Mouse (Mus musculus) MEL (cell line): ENCODE results near the gene Trim62. TPM values are rescaled to one million over a fixed set of nuclear protein-coding genes. Genes with fewer than 3 reads are reported as not detected.
A peak's percentile ranks its signal among the peaks of the same experiment; 100 is the strongest.
"Not testable (repeated sequence)": the region's sequence is repeated elsewhere in the genome, so short reads cannot be mapped to it uniquely, and the experiment has no call there.

Experiments
- DNase-seq: peaks from one replicate; pipeline ENCODE4 v3.0.0; 2011; ENCODE audit warnings: low read depth, low spot score
- H3K27ac ChIP-seq: 2 replicates; pipeline ENCODE4 v1.5.1; 2012; ENCODE audit warnings: low read depth, mild to moderate bottlenecking, control low read depth, low read length, moderate library complexity; ENCODE audit not compliant: control insufficient read depth
- H3K27me3 ChIP-seq, 2 experiments: fragments of 150-350 bp in 1 of 2; sonication (generic) in 1 of 2; 2 replicates each; pipeline ENCODE4 v1.6.1; 2012; ENCODE audit warnings: low read length in 2 of 2, mild to moderate bottlenecking in 2 of 2, improper control_type of control experiment in 1 of 2, moderate library complexity in 1 of 2; ENCODE audit not compliant: insufficient read depth in 2 of 2, control insufficient read depth in 1 of 2
- H3K36me3 ChIP-seq, 2 experiments: 2 replicates each; pipeline ENCODE4 v1.6.1; 2012 to 2014; ENCODE audit warnings: low read length in 2 of 2, improper control_type of control experiment in 1 of 2, inconsistent platforms in 1 of 2, mild to moderate bottlenecking in 1 of 2; ENCODE audit not compliant: insufficient read depth in 2 of 2, control insufficient read depth in 1 of 2
- H3K4me1 ChIP-seq, 2 experiments: fragments of 150-350 bp in 1 of 2; sonication (generic) in 1 of 2; 2 replicates each; pipeline ENCODE4 v1.6.1; 2012; ENCODE audit warnings: low read length in 2 of 2, improper control_type of control experiment in 1 of 2, mild to moderate bottlenecking in 1 of 2; ENCODE audit not compliant: insufficient read depth in 2 of 2, control insufficient read depth in 1 of 2
- H3K4me3 ChIP-seq, 2 experiments: fragments of 150-350 bp in 1 of 2; sonication (generic) in 1 of 2; 2 replicates each; pipeline ENCODE4 v1.5.1; 2012; ENCODE audit warnings: low read depth in 2 of 2, low read length in 2 of 2, mild to moderate bottlenecking in 2 of 2, moderate library complexity in 2 of 2, control low read depth in 1 of 2, improper control_type of control experiment in 1 of 2; ENCODE audit not compliant: control insufficient read depth in 1 of 2, insufficient read depth in 1 of 2
- H3K79me2 ChIP-seq: 2 replicates; pipeline ENCODE4 v1.6.1; 2012; ENCODE audit warnings: mild to moderate bottlenecking, low read length, moderate library complexity; ENCODE audit not compliant: control insufficient read depth, poor library complexity, insufficient read depth
- H3K9ac ChIP-seq: 2 replicates; pipeline ENCODE4 v1.6.1; 2012; ENCODE audit warnings: low read depth, mild to moderate bottlenecking, control low read depth, low read length, moderate library complexity; ENCODE audit not compliant: control insufficient read depth, poor library complexity, severe bottlenecking
- H3K9me3 ChIP-seq: fragments of 150-350 bp; sonication (generic); replicated peaks from 2 replicates; pipeline ENCODE4 v1.6.1; 2012; ENCODE audit warnings: mild to moderate bottlenecking, low read length, improper control_type of control experiment, moderate library complexity; ENCODE audit not compliant: insufficient read depth
- BHLHE40 ChIP-seq: IDR thresholded peaks from 2 replicates; pipeline ENCODE4 v1.6.1; 2012; ENCODE audit warnings: low read depth, mild to moderate bottlenecking, inconsistent platforms, low read length, improper control_type of control experiment, borderline replicate concordance
- CHD2 ChIP-seq: IDR thresholded peaks from 2 replicates; pipeline ENCODE4 v1.6.1; 2011; ENCODE audit warnings: low read length, improper control_type of control experiment
- CTCF ChIP-seq, 3 experiments: IDR thresholded peaks in 2 of 3; conservative IDR thresholded peaks in 1 of 3; 2 replicates each; pipeline ENCODE4 v1.5.1; 2011 to 2012; ENCODE audit warnings: low read length in 3 of 3, low read depth in 2 of 3, mild to moderate bottlenecking in 2 of 3, improper control_type of control experiment in 1 of 3, inconsistent platforms in 1 of 3, mixed read lengths in 1 of 3, moderate library complexity in 1 of 3; ENCODE audit not compliant: control insufficient read depth in 1 of 3, insufficient read depth in 1 of 3, poor library complexity in 1 of 3, severe bottlenecking in 1 of 3
- E2F4 ChIP-seq: IDR thresholded peaks from 2 replicates; pipeline ENCODE4 v1.6.1; 2011; ENCODE audit warnings: low read depth, low read length, improper control_type of control experiment, borderline replicate concordance
- GABPA ChIP-seq: IDR thresholded peaks from 2 replicates; pipeline ENCODE4 v1.6.1; 2012; ENCODE audit warnings: low read depth, mild to moderate bottlenecking, inconsistent platforms, low read length, improper control_type of control experiment, moderate library complexity
- GATA1 ChIP-seq: IDR thresholded peaks from 2 replicates; pipeline ENCODE4 v1.6.1; 2011; ENCODE audit warnings: low read depth, low read length, improper control_type of control experiment
- MYB ChIP-seq: IDR thresholded peaks from 2 replicates; pipeline ENCODE4 v1.6.1; 2011; ENCODE audit warnings: mild to moderate bottlenecking, low read depth, low read length, improper control_type of control experiment
- MYC ChIP-seq: IDR thresholded peaks from 2 replicates; pipeline ENCODE4 v1.6.1; 2011; ENCODE audit warnings: low read depth, mild to moderate bottlenecking, low read length, improper control_type of control experiment, moderate library complexity
- POLR2AphosphoS5 ChIP-seq: IDR thresholded peaks from 2 replicates; pipeline ENCODE4 v1.6.1; 2012; ENCODE audit warnings: low read depth, borderline replicate concordance, mild to moderate bottlenecking, inconsistent platforms, low read length, moderate library complexity, mixed read lengths
- RAD21 ChIP-seq: IDR thresholded peaks from 2 replicates; pipeline ENCODE4 v1.6.1; 2011; ENCODE audit warnings: mild to moderate bottlenecking, low read depth, low read length, improper control_type of control experiment
- RCOR1 ChIP-seq: IDR thresholded peaks from 2 replicates; pipeline ENCODE4 v1.6.1; 2012; ENCODE audit warnings: low read depth, mild to moderate bottlenecking, inconsistent platforms, low read length, improper control_type of control experiment
- SIN3A ChIP-seq: IDR thresholded peaks from 2 replicates; pipeline ENCODE4 v1.6.1; 2012; ENCODE audit warnings: low read length, improper control_type of control experiment, inconsistent platforms
- SMC3 ChIP-seq: IDR thresholded peaks from 2 replicates; pipeline ENCODE4 v1.6.1; 2011; ENCODE audit warnings: low read depth, low read length, improper control_type of control experiment
- TBP ChIP-seq: IDR thresholded peaks from 2 replicates; pipeline ENCODE4 v1.8.0; 2011; ENCODE audit warnings: low read depth, low read length, improper control_type of control experiment
- TCF12 ChIP-seq: IDR thresholded peaks from 2 replicates; pipeline ENCODE4 v1.6.1; 2014; ENCODE audit warnings: low read depth, mild to moderate bottlenecking, inconsistent platforms, low read length, improper control_type of control experiment, moderate library complexity
- ZC3H11A ChIP-seq: IDR thresholded peaks from 2 replicates; pipeline ENCODE4 v1.6.1; 2012; ENCODE audit warnings: low read depth, mild to moderate bottlenecking, inconsistent platforms, low read length, improper control_type of control experiment
- ZKSCAN1 ChIP-seq: IDR thresholded peaks from 2 replicates; pipeline ENCODE4 v1.6.1; 2012; ENCODE audit warnings: low read depth, mild to moderate bottlenecking, inconsistent platforms, low read length, improper control_type of control experiment, moderate library complexity
- ZNF384 ChIP-seq: IDR thresholded peaks from 2 replicates; pipeline ENCODE4 v1.6.1; 2012; ENCODE audit warnings: low read depth, mild to moderate bottlenecking, inconsistent platforms, low read length, improper control_type of control experiment
- polyA plus RNA-seq, 2 experiments: library from polyadenylated mRNA; stranded (reverse) in 1 of 2; unstranded in 1 of 2; fragments of >175 nt in 1 of 2; fragments of >200 nt in 1 of 2; gene quantifications; 2 replicates each; pipeline versions ENCODE4 v1.2.1 to v1.2.4; 2012; ENCODE audit warnings: low replicate concordance in 2 of 2, low read depth in 1 of 2; ENCODE audit not compliant: insufficient read length in 2 of 2, insufficient read depth in 1 of 2, missing spikeins in 1 of 2
- total RNA-seq: library from RNA; depleted of rRNA; stranded (reverse); fragments of 300-350 nt; gene quantifications from 2 replicates; pipeline ENCODE4 v1.2.3, GENCODE M21; 2012

Gene Trim62
- total and polyA plus RNA-seq, 3 experiments, result 0.12 to 1.2 TPM; not detected in 1

DNA sequence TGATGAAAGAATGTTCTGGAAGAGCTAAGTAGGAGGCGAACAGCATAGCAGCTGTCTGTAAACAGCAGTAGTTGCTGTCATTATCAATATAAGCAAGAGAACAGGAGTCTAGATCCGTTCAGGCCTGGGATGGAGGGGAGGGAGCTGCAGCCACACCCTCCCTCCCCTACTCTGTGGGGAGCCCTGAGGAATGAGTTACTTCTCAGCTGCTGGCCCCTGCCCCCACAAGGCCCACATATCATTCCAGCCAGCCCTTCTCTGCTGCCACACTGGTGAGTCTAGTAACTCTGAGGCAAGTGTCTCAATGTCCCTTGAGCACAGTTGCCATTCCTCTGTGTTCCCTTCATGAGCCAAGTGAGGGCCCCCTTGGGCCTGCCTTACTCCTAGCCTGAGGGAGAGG lies 26.2 kb upstream of the Trim62 start:
- peak; percentile 21 for DNase-seq
- H3K79me2 ChIP-seq, result no peaks in the 10 kb centered on the region
- H3K9ac ChIP-seq, result no peak overlapping the region
- peaks cover 4 to 36% of the 10 kb centered on the region in 2 experiments for H3K4me1 ChIP-seq
- no peak for TF ChIP-seq GATA1
- no peak for TF ChIP-seq POLR2AphosphoS5
- TF ChIP-seq BHLHE40, result no peak
- no peak for TF ChIP-seq TBP
- no peak for TF ChIP-seq SIN3A
- no peak for TF ChIP-seq ZKSCAN1
- TF ChIP-seq MYC, result no peak
- TF ChIP-seq MYB, result no peak
- TF ChIP-seq ZNF384, result no peak
- no peak for TF ChIP-seq RCOR1
- no peak for TF ChIP-seq CHD2
- no peak for TF ChIP-seq SMC3
- TF ChIP-seq TCF12, result no peak
- TF ChIP-seq GABPA, result no peak
- TF ChIP-seq E2F4, result no peak
- no peaks in the 10 kb centered on the region for H3K27me3 ChIP-seq
- H3K4me3 ChIP-seq, result no peak overlapping the region
- H3K27ac ChIP-seq, result no peak overlapping the region
- H3K9me3 ChIP-seq, result no peaks in the 10 kb centered on the region
- peaks cover 0 to 14% of the 10 kb centered on the region in 2 experiments; a peak in 2 of 4 replicates for H3K36me3 ChIP-seq

DNA sequence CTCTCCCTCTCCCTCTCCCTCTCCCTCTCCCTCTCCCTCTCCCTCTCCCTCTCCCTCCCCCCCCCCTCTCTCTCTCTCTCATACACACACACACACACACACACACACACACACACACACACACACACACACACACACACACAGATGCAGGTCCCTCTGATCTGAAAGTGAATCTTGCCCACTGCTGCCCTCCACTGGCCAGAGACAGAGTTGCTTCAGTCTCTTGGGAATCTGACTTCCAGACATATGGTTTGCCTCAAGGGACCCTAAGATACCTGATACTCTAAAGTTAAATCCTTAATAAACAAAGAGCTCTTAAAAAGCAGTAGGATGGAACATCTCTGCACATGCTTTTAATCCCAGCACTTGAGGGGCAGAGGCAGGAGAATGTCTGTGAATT lies 25.2 kb upstream of the Trim62 start:
- DNase-seq, result peak; percentile 80
- H3K27ac ChIP-seq, H3K27me3 ChIP-seq, H3K9ac ChIP-seq, H3K4me3 ChIP-seq: not testable (repeated sequence)
- peaks cover 4 to 28% of the 10 kb centered on the region in 2 experiments for H3K4me1 ChIP-seq
- TF ChIP-seq RAD21, result peak; percentile 74
- TF ChIP-seq SMC3, result peak; percentile 81
- peak; percentile 81 for TF ChIP-seq ZC3H11A
- peak; percentile 60 to 87 (median 76) for TF ChIP-seq CTCF (IDR thresholded peaks at IDR 0.05 in 2 of 3, conservative IDR thresholded peaks at IDR 0.05 in 1 of 3; ENCODE audit: control insufficient read depth in 1 of 3, insufficient read depth in 1 of 3, low read depth in 2 of 3, low read length in 3 of 3, poor library complexity in 1 of 3, severe bottlenecking in 1 of 3)
- TF ChIP-seq, all 39 proteins: peak for 4; not testable (repeated sequence) for 35
- not testable (repeated sequence) for H3K9me3 ChIP-seq, H3K79me2 ChIP-seq
- H3K36me3 ChIP-seq, result peaks cover 0 to 14% of the 10 kb centered on the region in 2 experiments; a peak in 2 of 4 replicates
